Mouse (Mus musculus): ENCODE data around the gene Fam102b. TPM values are rescaled to one million over a fixed set of nuclear protein-coding genes. Genes with fewer than 3 reads are reported as not detected.

Fam102b gene
- total RNA-seq (2021): 1 to 10 TPM; 6.1 to 7.0 TPM
- long read RNA-seq, experiment 1: 0 reads
- long read RNA-seq, experiment 2, partial matches to known transcripts: 0 of 1 reads
- long read RNA-seq, experiment 2, other reads (novel, unspliced or antisense): 1 of 1 reads

GRCm38 (mm10) chr3:109027515-109027987, at the start of gene Fam102b:
Fam102b (minus strand) TSS chr3:109027607.
- peak; percentile 85 to 87 for DNase-seq
- intact Hi-C loops (cut with DNase I): loop anchor here (2.0 kb wide), 1 partner anchor 35 kb away; no protein-coding TSS in a partner anchor

- DNase-seq: no peak
- intact Hi-C loops (cut with DNase I): loop anchor here (2.0 to 10.0 kb wide), 3 partner anchors 36 to 208 kb away; partner anchors contain the start of genes Fam102b and Prpf38b
These were observed 35.6 kb upstream of the Fam102b start for GRCm38 (mm10) chr3:109062989-109063388.

GRCm38 (mm10) chr3:109062391-109062790, 35.0 kb upstream of the Fam102b start:
- intact Hi-C loops (cut with DNase I): loop anchor here (2.0 to 10.0 kb wide), 3 partner anchors 36 to 208 kb away; partner anchors contain the start of genes Fam102b and Prpf38b
- DNase-seq: no peak

GRCm38 (mm10) chr3:109059903-109060302, 32.5 kb upstream of the Fam102b start:
- intact Hi-C loops (cut with DNase I): loop anchor here (5.0 to 10.0 kb wide), 2 partner anchors 148 to 205 kb away; partner anchors contain the start of gene Prpf38b
- no peak for DNase-seq

GRCm38 (mm10) chr3:109051946-109052331, 24.5 kb upstream of the Fam102b start:
- intact Hi-C loops (cut with DNase I): no loop called here
- DNase-seq: no peak

- intact Hi-C loops (cut with DNase I): no loop called here
These were observed 23.9 kb upstream of the Fam102b start for GRCm38 (mm10) chr3:109051056-109051945.

GRCm38 (mm10) chr3:109047707-109048283, 20.4 kb upstream of the Fam102b start:
- intact Hi-C loops (cut with DNase I): no loop called here
- DNase-seq: no peak

More at GRCm38 (mm10) chr3:109051056-109051945, 23.9 kb upstream of the Fam102b start:
- peak in 1 of 2 experiments; percentile 25 for DNase-seq

GRCm38 (mm10) chr3:109046428-109046827, 19.0 kb upstream of the Fam102b start:
- DNase-seq: no peak
- intact Hi-C loops (cut with DNase I): no loop called here

GRCm38 (mm10) chr3:109043395-109043794, 16.0 kb upstream of the Fam102b start:
- DNase-seq: no peak
- intact Hi-C loops (cut with DNase I): no loop called here

GRCm38 (mm10) chr3:109040908-109041307, 13.5 kb upstream of the Fam102b start:
- intact Hi-C loops (cut with DNase I): no loop called here
- DNase-seq: no peak

GRCm38 (mm10) chr3:109034411-109034810, 7.0 kb upstream of the Fam102b start:
- no peak for DNase-seq
- intact Hi-C loops (cut with DNase I): no loop called here

GRCm38 (mm10) chr3:109032306-109032705, 4.9 kb upstream of the Fam102b start:
- DNase-seq: no peak
- intact Hi-C loops (cut with DNase I): no loop called here

GRCm38 (mm10) chr3:109031626-109032025, 4.2 kb upstream of the Fam102b start:
- DNase-seq: no peak
- intact Hi-C loops (cut with DNase I): no loop called here

GRCm38 (mm10) chr3:109030817-109031216, 3.4 kb upstream of the Fam102b start:
- intact Hi-C loops (cut with DNase I): no loop called here
- DNase-seq: peak in 1 of 2 experiments; percentile 32

- DNase-seq: no peak
- intact Hi-C loops (cut with DNase I): no loop called here
These were observed 2.3 kb upstream of the Fam102b start for GRCm38 (mm10) chr3:109029661-109030060.

GRCm38 (mm10) chr3:109026991-109027470, 376 bp downstream of the Fam102b start:
- intact Hi-C loops (cut with DNase I): loop anchor here (2.0 kb wide), 1 partner anchor 36 kb away; no protein-coding TSS in a partner anchor
- peak; percentile 39 to 51 for DNase-seq

GRCm38 (mm10) chr3:109026462-109026990, 881 bp downstream of the Fam102b start:
- DNase-seq: no peak
- intact Hi-C loops (cut with DNase I): loop anchor here (2.0 kb wide), 1 partner anchor 36 kb away; no protein-coding TSS in a partner anchor

- intact Hi-C loops (cut with DNase I): no loop called here
These were observed 1.8 kb downstream of the Fam102b start for GRCm38 (mm10) chr3:109025579-109025978.

GRCm38 (mm10) chr3:109023066-109023465, 4.3 kb downstream of the Fam102b start:
- no peak for DNase-seq
- intact Hi-C loops (cut with DNase I): no loop called here

More at GRCm38 (mm10) chr3:109025579-109025978, 1.8 kb downstream of the Fam102b start:
- peak; percentile 57 to 62 for DNase-seq

Data from gastrocnemius, postnatal 36 days (tissue).